Mouse (Mus musculus): ENCODE results near the gene Slco2a1. TPM values are rescaled to one million over a fixed set of nuclear protein-coding genes. Genes with fewer than 3 reads are reported as not detected.

Slco2a1 gene
- polyA plus RNA-seq, 1 experiment from 2014 or later = 13.5 TPM

GRCm38 (mm10) chr9:102961356-102962092 lies 27.0 kb upstream of the Slco2a1 start:
- Histone ChIP-seq H3K27ac (ENCODE audit: low read length) (no peak overlapping the region), H3K9me3 (replicated peaks; ENCODE audit: control insufficient read depth, low read length) (no peaks in the 10 kb centered on the region), H3K4me3 (ENCODE audit: low read depth, low read length) (no peak overlapping the region), H3K9ac (ENCODE audit: low read depth, low read length) (no peak overlapping the region), H3K27me3 (ENCODE audit: control insufficient read depth, insufficient read depth, low read depth, low read length) (no peaks in the 10 kb centered on the region), H3K4me1 (ENCODE audit: control insufficient read depth, low read depth, low read length) (no peaks in the 10 kb centered on the region), H3K4me2 (ENCODE audit: low read depth, low read length) (no peak overlapping the region), H3K36me3 (ENCODE audit: control insufficient read depth, insufficient read depth) (no peaks in the 10 kb centered on the region)
- ATAC-seq (ENCODE audit: low read depth) = no peak
- WGBS (ENCODE audit: insufficient replicate concordance) = 26% methylated on average over 8 of the region's 8 CpGs

- Histone ChIP-seq H3K36me3 (ENCODE audit: control insufficient read depth, insufficient read depth) (no peaks in the 10 kb centered on the region), H3K4me2 (ENCODE audit: low read depth, low read length) (no peak overlapping the region), H3K9me3 (replicated peaks; ENCODE audit: control insufficient read depth, low read length) (no peaks in the 10 kb centered on the region), H3K27ac (ENCODE audit: low read length) (no peak overlapping the region), H3K27me3 (ENCODE audit: control insufficient read depth, insufficient read depth, low read depth, low read length) (no peaks in the 10 kb centered on the region), H3K4me3 (ENCODE audit: low read depth, low read length) (no peak overlapping the region), H3K9ac (ENCODE audit: low read depth, low read length) (no peak overlapping the region), H3K4me1 (ENCODE audit: control insufficient read depth, low read depth, low read length) (no peaks in the 10 kb centered on the region)
- 61% methylated on average over 10 of the region's 10 CpGs for WGBS (ENCODE audit: insufficient replicate concordance)
- no peak for ATAC-seq (ENCODE audit: low read depth)
These were observed 26.3 kb upstream of the Slco2a1 start for GRCm38 (mm10) chr9:102962093-102962788.

GRCm38 (mm10) chr9:102963321-102963720 lies 25.2 kb upstream of the Slco2a1 start:
- H3K4me3 ChIP-seq (ENCODE audit: low read depth, low read length) = no peak overlapping the region
- no peak overlapping the region for H3K27ac ChIP-seq (ENCODE audit: low read length)
- no peak for ATAC-seq (ENCODE audit: low read depth)
- no peaks in the 10 kb centered on the region for H3K4me1 ChIP-seq (ENCODE audit: control insufficient read depth, low read depth, low read length)
- H3K4me2 ChIP-seq (ENCODE audit: low read depth, low read length) = no peak overlapping the region
- H3K36me3 ChIP-seq (ENCODE audit: control insufficient read depth, insufficient read depth) = no peaks in the 10 kb centered on the region
- no peaks in the 10 kb centered on the region for H3K27me3 ChIP-seq (ENCODE audit: control insufficient read depth, insufficient read depth, low read depth, low read length)
- no peaks in the 10 kb centered on the region for H3K9me3 ChIP-seq (replicated peaks; ENCODE audit: control insufficient read depth, low read length)
- WGBS (ENCODE audit: insufficient replicate concordance) = 71% methylated on average over 7 of the region's 7 CpGs
- no peak overlapping the region for H3K9ac ChIP-seq (ENCODE audit: low read depth, low read length)

- Histone ChIP-seq H3K27ac (ENCODE audit: low read length) (no peak overlapping the region), H3K27me3 (ENCODE audit: control insufficient read depth, insufficient read depth, low read depth, low read length) (no peaks in the 10 kb centered on the region), H3K9ac (ENCODE audit: low read depth, low read length) (no peak overlapping the region), H3K4me1 (ENCODE audit: control insufficient read depth, low read depth, low read length) (no peaks in the 10 kb centered on the region), H3K9me3 (replicated peaks; ENCODE audit: control insufficient read depth, low read length) (no peaks in the 10 kb centered on the region), H3K36me3 (ENCODE audit: control insufficient read depth, insufficient read depth) (no peaks in the 10 kb centered on the region), H3K4me2 (ENCODE audit: low read depth, low read length) (no peak overlapping the region), H3K4me3 (ENCODE audit: low read depth, low read length) (no peak overlapping the region)
- WGBS (ENCODE audit: insufficient replicate concordance) = 70% methylated on average over 9 of the region's 9 CpGs
- no peak for ATAC-seq (ENCODE audit: low read depth)
These were observed 23.9 kb upstream of the Slco2a1 start for GRCm38 (mm10) chr9:102964644-102965043.

GRCm38 (mm10) chr9:102972393-102973050 lies 16.0 kb upstream of the Slco2a1 start:
- ATAC-seq (ENCODE audit: low read depth) = no peak
- no peak overlapping the region for H3K27ac ChIP-seq (ENCODE audit: low read length)
- H3K9ac ChIP-seq (ENCODE audit: low read depth, low read length) = no peak overlapping the region
- H3K27me3 ChIP-seq (ENCODE audit: control insufficient read depth, insufficient read depth, low read depth, low read length) = no peaks in the 10 kb centered on the region
- WGBS (ENCODE audit: insufficient replicate concordance) = 56% methylated on average over 2 of the region's 2 CpGs
- H3K4me1 ChIP-seq (ENCODE audit: control insufficient read depth, low read depth, low read length) = no peaks in the 10 kb centered on the region
- no peak overlapping the region for H3K4me2 ChIP-seq (ENCODE audit: low read depth, low read length)
- no peaks in the 10 kb centered on the region for H3K36me3 ChIP-seq (ENCODE audit: control insufficient read depth, insufficient read depth)
- no peaks in the 10 kb centered on the region for H3K9me3 ChIP-seq (replicated peaks; ENCODE audit: control insufficient read depth, low read length)
- no peak overlapping the region for H3K4me3 ChIP-seq (ENCODE audit: low read depth, low read length)

GRCm38 (mm10) chr9:102975887-102976286 lies 12.6 kb upstream of the Slco2a1 start:
- Histone ChIP-seq H3K4me1 (ENCODE audit: control insufficient read depth, low read depth, low read length) (peaks cover 3% of the 10 kb centered on the region), H3K27ac (ENCODE audit: low read length) (no peak overlapping the region), H3K9ac (ENCODE audit: low read depth, low read length) (no peak overlapping the region), H3K9me3 (replicated peaks; ENCODE audit: control insufficient read depth, low read length) (no peaks in the 10 kb centered on the region), H3K4me2 (ENCODE audit: low read depth, low read length) (no peak overlapping the region), H3K36me3 (ENCODE audit: control insufficient read depth, insufficient read depth) (no peaks in the 10 kb centered on the region), H3K27me3 (ENCODE audit: control insufficient read depth, insufficient read depth, low read depth, low read length) (no peaks in the 10 kb centered on the region), H3K4me3 (ENCODE audit: low read depth, low read length) (no peak overlapping the region)
- no peak for ATAC-seq (ENCODE audit: low read depth)
- WGBS (ENCODE audit: insufficient replicate concordance) = 63% methylated on average over 2 of the region's 2 CpGs

GRCm38 (mm10) chr9:102977090-102977489 lies 11.4 kb upstream of the Slco2a1 start:
- Histone ChIP-seq H3K9ac (ENCODE audit: low read depth, low read length) (no peak overlapping the region), H3K27me3 (ENCODE audit: control insufficient read depth, insufficient read depth, low read depth, low read length) (no peaks in the 10 kb centered on the region), H3K4me2 (ENCODE audit: low read depth, low read length) (no peak overlapping the region), H3K9me3 (replicated peaks; ENCODE audit: control insufficient read depth, low read length) (no peaks in the 10 kb centered on the region), H3K4me3 (ENCODE audit: low read depth, low read length) (no peak overlapping the region), H3K4me1 (ENCODE audit: control insufficient read depth, low read depth, low read length) (peaks cover 6% of the 10 kb centered on the region), H3K36me3 (ENCODE audit: control insufficient read depth, insufficient read depth) (no peaks in the 10 kb centered on the region), H3K27ac (ENCODE audit: low read length) (no peak overlapping the region)
- ATAC-seq (ENCODE audit: low read depth) = no peak
- 33% methylated on average over 1 of the region's 1 CpGs for WGBS (ENCODE audit: insufficient replicate concordance)

- 58% methylated on average over 9 of the region's 9 CpGs for WGBS (ENCODE audit: insufficient replicate concordance)
- H3K27ac ChIP-seq (ENCODE audit: low read length) = no peak overlapping the region
- peaks cover 6% of the 10 kb centered on the region for H3K4me1 ChIP-seq (ENCODE audit: control insufficient read depth, low read depth, low read length)
- no peak overlapping the region for H3K9ac ChIP-seq (ENCODE audit: low read depth, low read length)
- H3K9me3 ChIP-seq (replicated peaks; ENCODE audit: control insufficient read depth, low read length) = no peaks in the 10 kb centered on the region
- ATAC-seq (ENCODE audit: low read depth) = no peak
- no peak overlapping the region for H3K4me2 ChIP-seq (ENCODE audit: low read depth, low read length)
- H3K36me3 ChIP-seq (ENCODE audit: control insufficient read depth, insufficient read depth) = no peaks in the 10 kb centered on the region
- H3K27me3 ChIP-seq (ENCODE audit: control insufficient read depth, insufficient read depth, low read depth, low read length) = no peaks in the 10 kb centered on the region
- H3K4me3 ChIP-seq (ENCODE audit: low read depth, low read length) = no peak overlapping the region
These were observed 10.6 kb upstream of the Slco2a1 start for GRCm38 (mm10) chr9:102977791-102978492.
